Mouse (Mus musculus) left cerebral cortex, postnatal 36 days (tissue): ENCODE measurements around the gene Espl1. TPM values are rescaled to one million over a fixed set of nuclear protein-coding genes. Genes with fewer than 3 reads are reported as not detected.
"Not testable (repeated sequence)": the region's sequence is repeated elsewhere in the genome, so short reads cannot be mapped to it uniquely, and the experiment has no call there.

Experiments used
- DNase-seq, 2 experiments: peaks; one replicate each; pipeline ENCODE4 v3.0.0; 2021 to 2022; ENCODE audit warnings: low spot score in 2 of 2, mixed read lengths in 1 of 2
- intact Hi-C: fragments of 180-260 bp; cut with DNase I; formaldehyde crosslinking; loops from one replicate; pipeline ENCODE4 v1.15.1; 2025
- total RNA-seq, 2 experiments: library from RNA; stranded (reverse); gene quantifications; 2 replicates each; pipeline ENCODE4 v1.2.3; 2021

Espl1 gene
- total RNA-seq, 2 experiments from 2014 or later = 1.1 TPM

DNA sequence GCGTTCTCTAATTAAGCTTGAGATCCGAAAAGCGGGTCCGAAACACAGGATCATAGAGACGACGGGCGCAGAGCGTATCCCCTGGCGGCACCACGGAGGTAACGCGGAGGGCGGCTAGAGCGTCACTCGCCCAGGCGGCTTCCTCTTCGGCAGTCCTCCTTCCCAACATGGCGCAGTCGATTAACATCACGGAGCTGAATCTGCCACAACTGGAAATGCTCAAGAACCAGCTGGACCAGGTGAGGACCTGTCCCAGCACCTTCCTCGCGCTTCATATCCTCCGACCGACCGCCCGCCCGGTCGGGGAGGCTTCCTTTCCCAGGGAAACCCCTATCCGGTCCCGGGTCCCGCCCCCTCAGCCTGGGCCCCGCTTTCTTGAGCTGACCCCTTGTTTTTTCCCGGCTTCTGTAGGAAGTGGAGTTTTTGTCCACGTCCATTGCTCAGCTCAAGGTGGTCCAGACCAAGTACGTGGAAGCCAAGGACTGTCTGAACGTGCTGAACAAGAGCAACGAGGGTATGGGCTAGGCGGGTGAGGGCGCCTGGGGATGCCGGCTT, 30.0 kb downstream of the Espl1 start, which contains the start of gene Pfdn5:
Gene Pfdn5 (plus strand): TSS at position 95 of the 555 bp plus-strand sequence.
- intact Hi-C loops = no loop called here

GRCm38 (mm10) chr15:102326892-102327291, 30.8 kb downstream of the Espl1 start:
- intact Hi-C loops = no loop called here
- no peak for DNase-seq

More for the DNA sequence above, 30.0 kb downstream of the Espl1 start, which contains the start of gene Pfdn5:
- peak; percentile 86 for DNase-seq

- peak; percentile 82 to 86 for DNase-seq
- intact Hi-C loops = no loop called here
Measured at GRCm38 (mm10) chr15:102331610-102332015, 35.5 kb downstream of the Espl1 start, which contains the start of gene Myg1. Gene Myg1, plus strand, starts transcription at chr15:102331709.

- intact Hi-C loops = no loop called here
- no peak for DNase-seq
Measured at GRCm38 (mm10) chr15:102335254-102335653, 39.2 kb downstream of the Espl1 start.

GRCm38 (mm10) chr15:102335925-102336324, 39.9 kb downstream of the Espl1 start:
- DNase-seq, intact Hi-C loops: not testable (repeated sequence)

- intact Hi-C loops = no loop called here
- DNase-seq = no peak
Measured at GRCm38 (mm10) chr15:102336946-102337345, 40.9 kb downstream of the Espl1 start.

DNA sequence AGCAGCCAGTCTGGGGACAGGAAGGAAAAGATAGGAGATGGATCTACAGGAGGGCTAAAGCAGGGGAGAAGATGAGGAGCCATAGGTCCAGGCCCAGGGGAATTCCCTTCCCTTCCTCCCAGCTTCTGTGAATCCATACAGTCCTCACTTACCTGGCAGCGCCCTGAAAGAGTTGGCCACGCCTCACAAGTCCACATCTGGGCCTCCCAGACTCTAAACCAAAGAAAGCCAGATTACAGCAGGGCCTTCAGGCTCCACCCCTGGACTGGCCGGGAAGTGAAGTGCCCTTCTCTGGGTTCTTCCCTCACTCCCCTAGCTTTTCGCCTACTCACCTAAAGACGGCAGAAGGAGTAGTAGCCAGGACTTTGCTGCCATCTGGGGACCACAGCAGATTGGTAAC, 43.5 kb downstream of the Espl1 start:
- no peak for DNase-seq
- intact Hi-C loops = loop anchor here (5.0 kb wide), 1 partner anchor 38 kb away; no protein-coding TSS in a partner anchor

DNA sequence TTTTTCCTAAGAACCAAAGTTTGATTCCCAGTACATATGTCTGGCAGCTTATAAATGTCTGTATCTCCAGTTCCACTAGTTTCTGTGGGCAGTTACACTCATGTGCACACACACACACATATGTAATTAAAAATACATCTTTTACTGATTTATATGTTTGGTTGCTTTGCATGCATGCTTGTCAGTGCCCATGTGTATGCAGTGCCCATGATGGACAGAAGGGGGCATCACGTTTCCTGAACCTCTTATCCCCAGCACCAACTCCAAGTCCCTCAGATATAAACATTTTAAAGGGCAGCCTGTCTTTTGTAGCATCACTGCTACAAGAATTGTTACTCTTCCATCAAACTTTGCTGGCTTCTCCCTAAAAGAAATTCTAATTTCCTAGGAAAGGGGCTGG, 45.5 kb downstream of the Espl1 start:
- intact Hi-C loops = loop anchor here (5.0 kb wide), 1 partner anchor 36 kb away; no protein-coding TSS in a partner anchor
- DNase-seq = no peak

- intact Hi-C loops = loop anchor here (5.0 kb wide), 1 partner anchor 33 kb away; no protein-coding TSS in a partner anchor
- DNase-seq = no peak
Measured at GRCm38 (mm10) chr15:102344490-102344889, 48.4 kb downstream of the Espl1 start.

DNA sequence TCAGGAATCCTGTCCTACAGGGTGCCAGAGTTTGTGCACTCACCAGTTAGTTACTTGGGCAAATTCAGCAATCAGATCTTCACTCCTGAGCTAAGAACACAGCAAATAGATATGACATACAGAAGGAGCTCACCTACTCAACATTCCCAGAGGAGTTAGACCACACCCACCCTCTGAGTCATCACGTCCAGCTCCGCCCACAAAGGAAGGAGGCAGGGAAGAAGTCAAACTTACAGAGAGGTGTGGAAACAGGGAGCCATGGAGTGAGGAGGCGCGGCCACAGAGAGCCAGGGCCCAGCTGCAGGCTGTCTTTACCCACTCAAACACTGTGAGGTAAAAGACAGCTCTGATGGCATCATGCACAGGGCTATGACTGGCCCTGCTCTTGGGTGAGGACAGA, 50.4 kb downstream of the Espl1 start:
- intact Hi-C loops = no loop called here
- DNase-seq = no peak

- peak; percentile 93 to 94 for DNase-seq
- intact Hi-C loops = no loop called here
Measured at GRCm38 (mm10) chr15:102350138-102350941, 54.3 kb downstream of the Espl1 start, which contains the start of gene Aaas. Gene Aaas, minus strand, starts transcription at chr15:102350771.

DNA sequence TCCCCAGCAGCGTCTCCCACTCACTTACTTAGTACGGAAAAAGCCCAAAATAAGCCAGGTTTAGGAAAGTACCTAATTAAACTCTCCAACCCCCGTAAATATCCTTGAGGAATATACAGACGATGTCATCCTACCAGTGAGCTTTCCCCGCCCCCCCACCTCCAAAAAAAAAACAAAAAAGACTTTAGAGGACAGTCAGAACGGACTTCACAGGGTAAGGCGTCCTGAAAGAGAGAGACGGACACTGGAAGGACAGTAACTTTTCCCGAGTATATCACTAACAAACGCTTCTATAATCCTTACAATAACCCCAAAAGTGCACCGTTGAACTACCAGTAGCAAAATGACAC, 54.9 kb downstream of the Espl1 start:
- intact Hi-C loops = no loop called here
- DNase-seq = no peak

DNA sequence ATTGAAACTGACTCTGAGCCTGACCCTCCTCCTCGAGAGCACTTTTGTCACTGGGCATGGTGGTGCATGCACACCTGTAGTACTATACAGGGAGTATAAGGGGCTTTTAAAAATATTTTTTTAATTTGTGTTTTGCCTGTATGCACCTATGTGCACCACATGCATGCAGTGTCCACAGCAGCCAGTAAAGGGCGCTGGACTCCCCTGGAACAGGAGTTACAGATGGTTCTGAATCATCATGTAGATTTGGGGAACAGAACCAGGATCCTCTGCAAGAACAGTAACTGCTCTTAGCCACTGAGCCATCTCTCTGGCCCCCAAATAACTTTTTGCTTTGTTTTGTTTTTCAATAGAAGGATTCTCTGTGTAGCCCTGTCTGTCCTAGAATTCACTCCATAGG, 56.1 kb downstream of the Espl1 start:
- DNase-seq = no peak
- intact Hi-C loops = no loop called here

DNA sequence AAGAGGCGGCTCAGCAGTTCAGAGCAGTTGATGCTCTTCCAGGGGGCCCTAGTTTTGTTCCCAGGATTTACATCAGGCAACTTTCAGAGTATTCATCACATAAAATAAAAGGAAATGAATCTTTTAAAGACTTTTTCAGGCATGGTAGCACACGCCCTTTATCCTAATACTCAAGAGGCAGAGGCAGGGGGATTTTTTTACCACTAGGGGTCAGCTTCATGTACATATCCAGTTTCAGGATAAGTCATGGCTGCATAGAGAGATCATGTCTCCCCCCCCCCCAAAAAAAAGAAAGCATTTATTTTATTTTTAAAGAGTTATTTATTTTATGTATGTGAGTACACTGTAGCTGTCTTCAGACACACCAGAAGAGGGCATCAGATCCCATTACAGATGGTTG, 57.9 kb downstream of the Espl1 start:
- intact Hi-C loops = no loop called here
- no peak for DNase-seq

DNA sequence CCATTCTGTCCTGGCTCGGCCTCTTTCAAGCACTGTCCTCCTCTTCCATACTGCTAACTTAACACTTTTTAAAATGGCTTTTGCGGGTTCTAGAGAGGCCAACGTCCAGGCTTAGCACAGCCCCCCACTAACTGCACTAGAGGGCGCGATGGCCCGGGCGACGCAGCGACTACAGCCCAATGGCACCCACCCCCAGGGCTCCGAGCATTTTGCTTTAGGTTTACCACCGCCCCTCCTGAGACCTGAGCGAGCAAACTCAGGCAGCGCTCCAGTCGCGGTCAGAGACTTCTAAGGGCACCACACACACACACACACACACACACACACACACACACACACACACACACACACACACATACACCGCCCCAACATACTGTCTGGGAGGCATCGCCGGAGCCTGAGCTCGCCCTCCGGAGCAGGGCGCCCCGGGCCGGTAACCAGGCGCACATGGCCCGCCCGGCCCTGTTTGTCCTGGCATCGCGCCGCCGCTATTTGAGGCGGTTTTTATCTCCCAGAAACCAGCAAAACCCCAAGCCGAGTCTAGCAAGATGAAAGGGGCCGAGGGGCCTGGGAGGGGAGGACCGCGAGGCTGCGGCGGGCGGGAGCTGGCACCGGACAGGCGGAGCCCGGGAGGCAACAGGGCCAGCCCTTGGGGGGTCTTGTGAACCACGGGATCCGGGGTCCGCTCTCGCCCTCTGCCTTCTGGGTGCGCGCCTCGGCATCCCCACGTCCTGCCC, 59.2 kb downstream of the Espl1 start:
- DNase-seq = peak; percentile 19 to 24
- intact Hi-C loops = no loop called here

- peak in 1 of 2 experiments; percentile 33 for DNase-seq
- intact Hi-C loops = loop anchor here (2.0 kb wide), 1 partner anchor 21 kb away; no protein-coding TSS in a partner anchor
Measured at GRCm38 (mm10) chr15:102355871-102356441, 59.9 kb downstream of the Espl1 start.

DNA sequence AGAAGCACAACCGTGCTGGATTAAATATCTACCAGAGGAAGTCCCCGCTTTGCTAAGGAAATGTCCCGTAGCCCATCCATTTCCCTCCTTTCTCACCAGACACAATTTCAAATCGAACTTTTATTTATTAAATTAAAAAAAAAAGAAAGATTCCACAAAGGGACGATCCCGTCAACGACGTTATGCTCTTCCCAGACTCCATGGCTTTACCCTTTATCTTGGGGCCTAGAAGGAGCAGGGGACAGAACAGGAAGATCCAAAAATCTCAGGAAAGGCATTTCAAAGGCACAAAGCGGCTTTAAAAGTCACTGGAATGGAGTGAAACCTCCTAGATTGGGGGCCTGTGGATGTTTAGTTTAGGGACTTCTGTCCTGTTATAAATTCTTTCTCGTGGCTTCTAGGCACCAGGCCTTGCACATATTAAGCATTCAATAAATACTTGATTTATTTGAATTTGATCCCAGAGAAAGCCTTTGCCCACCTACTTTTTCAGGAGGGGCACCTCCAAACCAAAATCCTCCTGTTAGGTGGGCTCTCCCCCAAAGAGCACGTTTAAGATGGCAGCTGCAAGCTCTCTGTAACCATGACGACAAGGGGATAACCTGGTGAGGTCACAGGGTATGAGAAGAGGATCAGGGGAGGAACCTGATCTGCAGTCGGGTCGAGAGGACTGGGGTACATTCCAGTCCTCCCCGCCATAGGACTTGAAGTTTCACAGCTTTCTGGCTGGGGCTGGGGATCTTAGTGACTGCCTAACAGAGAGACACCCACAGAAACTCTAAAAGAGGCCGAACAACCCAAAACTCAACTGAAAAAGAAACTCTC, 60.6 kb downstream of the Espl1 start:
- no peak for DNase-seq
- intact Hi-C loops = loop anchor here (2.0 kb wide), 1 partner anchor 20 kb away; no protein-coding TSS in a partner anchor

DNA sequence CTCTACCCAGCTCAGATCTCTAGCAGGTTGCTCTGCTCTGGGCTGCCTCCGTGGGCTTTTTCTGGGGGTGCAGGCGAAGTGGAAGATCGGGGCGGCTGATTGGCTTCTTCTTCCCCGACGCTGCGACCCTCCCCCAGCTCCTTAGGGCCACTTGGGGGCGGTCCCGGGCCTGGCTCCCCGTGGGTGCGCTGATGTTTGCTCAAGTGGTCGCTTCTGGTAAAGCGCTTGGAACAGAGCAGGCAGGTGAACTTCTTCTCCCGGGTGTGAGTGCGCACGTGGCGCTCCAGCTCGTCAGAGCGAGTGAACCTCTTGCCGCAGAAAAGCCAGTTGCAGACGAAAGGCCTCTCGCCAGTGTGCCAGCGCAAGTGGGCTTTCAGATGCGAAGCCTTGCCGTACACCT, 62.1 kb downstream of the Espl1 start:
- DNase-seq = no peak
- intact Hi-C loops = no loop called here

DNA sequence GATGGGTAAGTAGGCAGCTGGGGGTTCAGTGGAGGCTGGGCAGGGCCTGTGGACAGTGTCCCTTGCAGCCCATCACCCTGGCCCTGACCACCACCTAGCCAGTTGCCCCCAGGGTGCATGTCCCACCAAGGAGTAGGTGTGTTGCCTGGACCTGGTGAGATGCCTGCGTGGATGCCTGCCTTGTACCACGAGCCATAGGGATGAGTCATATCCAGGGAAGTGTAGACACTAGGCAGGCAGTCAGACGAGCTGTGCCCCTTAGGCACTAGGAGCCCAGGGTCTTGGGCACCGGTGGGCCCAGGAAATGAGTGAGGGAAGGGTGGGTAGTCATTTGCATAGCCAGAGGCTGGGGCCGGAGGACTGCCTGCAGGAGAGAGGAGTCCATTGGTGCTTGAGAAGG, 62.8 kb downstream of the Espl1 start:
- intact Hi-C loops = no loop called here
- DNase-seq = no peak
